Mouse (Mus musculus): ENCODE results near the gene Urah. TPM values are rescaled to one million over a fixed set of nuclear protein-coding genes. Genes with fewer than 3 reads are reported as not detected.

The Urah gene
- polyA plus RNA-seq, 1 experiment, result not detected

GRCm38 (mm10) chr7:140811714-140812113, 23.1 kb upstream of the Urah start:
- H3K4me1 ChIP-seq (ENCODE audit: control insufficient read depth), result no peaks in the 10 kb centered on the region
- TF ChIP-seq GATA1 (IDR thresholded peaks at IDR 0.05; ENCODE audit: low read length), result no peak
- TF ChIP-seq TAL1 (IDR thresholded peaks at IDR 0.05; ENCODE audit: low read length), result no peak

GRCm38 (mm10) chr7:140812850-140813249, 22.0 kb upstream of the Urah start:
- no peaks in the 10 kb centered on the region for H3K27me3 ChIP-seq (ENCODE audit: control insufficient read depth)
- no peaks in the 10 kb centered on the region for H3K9me3 ChIP-seq (ENCODE audit: control insufficient read depth, low read length)
- H3K4me3 ChIP-seq (replicated peaks), result no peak overlapping the region
- no peaks in the 10 kb centered on the region for H3K4me1 ChIP-seq (ENCODE audit: control insufficient read depth)
- H3K36me3 ChIP-seq (ENCODE audit: control insufficient read depth), result no peaks in the 10 kb centered on the region
- TF ChIP-seq TAL1 (IDR thresholded peaks at IDR 0.05; ENCODE audit: low read length) (no peak), GATA1 (IDR thresholded peaks at IDR 0.05; ENCODE audit: low read length) (no peak)

More at GRCm38 (mm10) chr7:140811714-140812113, 23.1 kb upstream of the Urah start:
- no peaks in the 10 kb centered on the region for H3K36me3 ChIP-seq (ENCODE audit: control insufficient read depth)
- no peak overlapping the region for H3K4me3 ChIP-seq (replicated peaks)
- no peaks in the 10 kb centered on the region for H3K9me3 ChIP-seq (ENCODE audit: control insufficient read depth, low read length)
- no peaks in the 10 kb centered on the region for H3K27me3 ChIP-seq (ENCODE audit: control insufficient read depth)

- no peak overlapping the region for H3K4me3 ChIP-seq (replicated peaks)
- no peaks in the 10 kb centered on the region for H3K36me3 ChIP-seq (ENCODE audit: control insufficient read depth)
- peaks cover 7% of the 10 kb centered on the region for H3K4me1 ChIP-seq (ENCODE audit: control insufficient read depth)
- peaks cover 4% of the 10 kb centered on the region; the same call in 1 of the 2 replicates for H3K27me3 ChIP-seq (ENCODE audit: control insufficient read depth)
- TF ChIP-seq GATA1 (IDR thresholded peaks at IDR 0.05; ENCODE audit: low read length), result no peak
- no peak for TF ChIP-seq TAL1 (IDR thresholded peaks at IDR 0.05; ENCODE audit: low read length)
- no peaks in the 10 kb centered on the region for H3K9me3 ChIP-seq (ENCODE audit: control insufficient read depth, low read length)
These were observed 14.6 kb upstream of the Urah start for GRCm38 (mm10) chr7:140820173-140820572.

GRCm38 (mm10) chr7:140821305-140821652, 13.5 kb upstream of the Urah start:
- Histone ChIP-seq H3K4me3 (replicated peaks) (peak overlapping the region; percentile 60), H3K4me1 (ENCODE audit: control insufficient read depth) (peaks cover 7% of the 10 kb centered on the region), H3K27me3 (ENCODE audit: control insufficient read depth) (peaks cover 4% of the 10 kb centered on the region; the same call in 1 of the 2 replicates), H3K36me3 (ENCODE audit: control insufficient read depth) (no peaks in the 10 kb centered on the region), H3K9me3 (ENCODE audit: control insufficient read depth, low read length) (no peaks in the 10 kb centered on the region)
- TF ChIP-seq GATA1 (IDR thresholded peaks at IDR 0.05; ENCODE audit: low read length), result no peak
- TF ChIP-seq TAL1 (IDR thresholded peaks at IDR 0.05; ENCODE audit: low read length), result no peak

GRCm38 (mm10) chr7:140821653-140822329, 13.0 kb upstream of the Urah start, which contains the start of gene Zfp941:
Gene Zfp941 (minus strand): TSS chr7:140822178.
- Histone ChIP-seq H3K9me3 (ENCODE audit: control insufficient read depth, low read length) (no peaks in the 10 kb centered on the region), H3K4me3 (replicated peaks) (peak within 1 kb of the TSS; percentile 60)
- TF ChIP-seq TAL1 (IDR thresholded peaks at IDR 0.05; ENCODE audit: low read length) (no peak), GATA1 (IDR thresholded peaks at IDR 0.05; ENCODE audit: low read length) (no peak)

GRCm38 (mm10) chr7:140822731-140823130, 12.1 kb upstream of the Urah start:
- peaks cover 4% of the 10 kb centered on the region; the same call in 1 of the 2 replicates for H3K27me3 ChIP-seq (ENCODE audit: control insufficient read depth)
- H3K9me3 ChIP-seq (ENCODE audit: control insufficient read depth, low read length), result no peaks in the 10 kb centered on the region
- H3K4me3 ChIP-seq (replicated peaks), result no peak overlapping the region
- H3K4me1 ChIP-seq (ENCODE audit: control insufficient read depth), result peaks cover 7% of the 10 kb centered on the region
- H3K36me3 ChIP-seq (ENCODE audit: control insufficient read depth), result no peaks in the 10 kb centered on the region
- TF ChIP-seq TAL1 (IDR thresholded peaks at IDR 0.05; ENCODE audit: low read length), result no peak
- no peak for TF ChIP-seq GATA1 (IDR thresholded peaks at IDR 0.05; ENCODE audit: low read length)

More at GRCm38 (mm10) chr7:140821653-140822329, 13.0 kb upstream of the Urah start, which contains the start of gene Zfp941:
- Histone ChIP-seq H3K36me3 (ENCODE audit: control insufficient read depth) (no peaks in the 10 kb centered on the region), H3K4me1 (ENCODE audit: control insufficient read depth) (peaks cover 7% of the 10 kb centered on the region), H3K27me3 (ENCODE audit: control insufficient read depth) (peaks cover 4% of the 10 kb centered on the region; the same call in 1 of the 2 replicates)

GRCm38 (mm10) chr7:140828171-140828881, 6.5 kb upstream of the Urah start:
- Histone ChIP-seq H3K27me3 (ENCODE audit: control insufficient read depth) (no peaks in the 10 kb centered on the region; the same call in 1 of the 2 replicates), H3K36me3 (ENCODE audit: control insufficient read depth) (no peaks in the 10 kb centered on the region), H3K4me1 (ENCODE audit: control insufficient read depth) (no peaks in the 10 kb centered on the region), H3K9me3 (ENCODE audit: control insufficient read depth, low read length) (no peaks in the 10 kb centered on the region), H3K4me3 (replicated peaks) (no peak overlapping the region)
- TF ChIP-seq TAL1 (IDR thresholded peaks at IDR 0.05; ENCODE audit: low read length), result no peak
- no peak for TF ChIP-seq GATA1 (IDR thresholded peaks at IDR 0.05; ENCODE audit: low read length)

GRCm38 (mm10) chr7:140831447-140831846, 3.4 kb upstream of the Urah start:
- TF ChIP-seq GATA1 (IDR thresholded peaks at IDR 0.05; ENCODE audit: low read length) (no peak), TAL1 (IDR thresholded peaks at IDR 0.05; ENCODE audit: low read length) (no peak)
- Histone ChIP-seq H3K27me3 (ENCODE audit: control insufficient read depth) (no peaks in the 10 kb centered on the region; the same call in 1 of the 2 replicates), H3K36me3 (ENCODE audit: control insufficient read depth) (no peaks in the 10 kb centered on the region), H3K4me1 (ENCODE audit: control insufficient read depth) (peaks cover 10% of the 10 kb centered on the region), H3K4me3 (replicated peaks) (no peak overlapping the region), H3K9me3 (ENCODE audit: control insufficient read depth, low read length) (no peaks in the 10 kb centered on the region)

GRCm38 (mm10) chr7:140833341-140833740, 1.5 kb upstream of the Urah start:
- peaks cover 2% of the 10 kb centered on the region for H3K27me3 ChIP-seq (ENCODE audit: control insufficient read depth)
- TF ChIP-seq TAL1 (IDR thresholded peaks at IDR 0.05; ENCODE audit: low read length), result no peak
- no peak for TF ChIP-seq GATA1 (IDR thresholded peaks at IDR 0.05; ENCODE audit: low read length)
- H3K4me1 ChIP-seq (ENCODE audit: control insufficient read depth), result peaks cover 10% of the 10 kb centered on the region
- H3K36me3 ChIP-seq (ENCODE audit: control insufficient read depth), result no peaks in the 10 kb centered on the region
- no peaks in the 10 kb centered on the region for H3K9me3 ChIP-seq (ENCODE audit: control insufficient read depth, low read length)
- no peak overlapping the region for H3K4me3 ChIP-seq (replicated peaks)

Measured in erythroblast, embryonic 14.5 days (primary cell).